Mouse (Mus musculus): ENCODE measurements around the gene Mrpl43. TPM values are rescaled to one million over a fixed set of nuclear protein-coding genes. Genes with fewer than 3 reads are reported as not detected.
"Not testable (repeated sequence)": the region's sequence is repeated elsewhere in the genome, so short reads cannot be mapped to it uniquely, and the experiment has no call there.

Gene Mrpl43
- total RNA-seq (2014; fragmentation: Nextera tagmentation) (41.8 and 53.7 TPM in 2 replicates), total RNA-seq (2017) (35.5 and 37.9 TPM in 2 replicates)

GRCm38 (mm10) chr19:45005957-45006712, at the start of gene Mrpl43:
Gene Mrpl43, minus strand, starts transcription at chr19:45006442.
- ATAC-seq (replicated peaks; ENCODE audit: poor library complexity, severe bottlenecking) = peak; percentile 89

- no peak for ATAC-seq (replicated peaks; ENCODE audit: poor library complexity, severe bottlenecking)
Measured at GRCm38 (mm10) chr19:45054892-45055690, 48.8 kb upstream of the Mrpl43 start.

- no peak for ATAC-seq (replicated peaks; ENCODE audit: poor library complexity, severe bottlenecking)
Measured at GRCm38 (mm10) chr19:45053451-45053850, 47.2 kb upstream of the Mrpl43 start.

- no peak for ATAC-seq (replicated peaks; ENCODE audit: poor library complexity, severe bottlenecking)
Measured at GRCm38 (mm10) chr19:45049523-45049922, 43.3 kb upstream of the Mrpl43 start.

GRCm38 (mm10) chr19:45048644-45049365, 42.6 kb upstream of the Mrpl43 start:
- no peak for ATAC-seq (replicated peaks; ENCODE audit: poor library complexity, severe bottlenecking)

GRCm38 (mm10) chr19:45047935-45048643, 41.8 kb upstream of the Mrpl43 start:
- peak; percentile 71 for ATAC-seq (replicated peaks; ENCODE audit: poor library complexity, severe bottlenecking)

- ATAC-seq (replicated peaks; ENCODE audit: poor library complexity, severe bottlenecking) = peak; percentile 80
Measured at GRCm38 (mm10) chr19:45047417-45047934, 41.2 kb upstream of the Mrpl43 start, which contains the start of gene Sfxn3. Gene Sfxn3, plus strand, starts transcription at chr19:45047503.

- no peak for ATAC-seq (replicated peaks; ENCODE audit: poor library complexity, severe bottlenecking)
Measured at GRCm38 (mm10) chr19:45046523-45047321, 40.5 kb upstream of the Mrpl43 start.

GRCm38 (mm10) chr19:45045651-45046050, 39.4 kb upstream of the Mrpl43 start, which contains the start of gene Pdzd7:
Gene Pdzd7, minus strand, starts transcription at chr19:45045717.
- no peak for ATAC-seq (replicated peaks; ENCODE audit: poor library complexity, severe bottlenecking)

- ATAC-seq (replicated peaks; ENCODE audit: poor library complexity, severe bottlenecking) = no peak
Measured at GRCm38 (mm10) chr19:45045236-45045635, 39.0 kb upstream of the Mrpl43 start.

GRCm38 (mm10) chr19:45044389-45044927, 38.2 kb upstream of the Mrpl43 start:
- no peak for ATAC-seq (replicated peaks; ENCODE audit: poor library complexity, severe bottlenecking)

GRCm38 (mm10) chr19:45040214-45040613, 34.0 kb upstream of the Mrpl43 start:
- ATAC-seq (replicated peaks; ENCODE audit: poor library complexity, severe bottlenecking) = no peak

GRCm38 (mm10) chr19:45038198-45038597, 32.0 kb upstream of the Mrpl43 start:
- ATAC-seq (replicated peaks; ENCODE audit: poor library complexity, severe bottlenecking) = not testable (repeated sequence)

GRCm38 (mm10) chr19:45036867-45037266, 30.6 kb upstream of the Mrpl43 start:
- ATAC-seq (replicated peaks; ENCODE audit: poor library complexity, severe bottlenecking) = peak; percentile 64

GRCm38 (mm10) chr19:45032570-45033332, 26.5 kb upstream of the Mrpl43 start:
- ATAC-seq (replicated peaks; ENCODE audit: poor library complexity, severe bottlenecking) = peak; percentile 43; the same call in 1 of the 2 replicates

GRCm38 (mm10) chr19:45031780-45032179, 25.5 kb upstream of the Mrpl43 start:
- ATAC-seq (replicated peaks; ENCODE audit: poor library complexity, severe bottlenecking) = peak; percentile 60

- peak; percentile 55 for ATAC-seq (replicated peaks; ENCODE audit: poor library complexity, severe bottlenecking)
Measured at GRCm38 (mm10) chr19:45030746-45031693, 24.8 kb upstream of the Mrpl43 start.

Data from granulocyte monocyte progenitor cell, adult 5-6 weeks (primary cell).